Mouse (Mus musculus): Measurements from ENCODE around the gene Rassf1. TPM values are rescaled to one million over a fixed set of nuclear protein-coding genes. Genes with fewer than 3 reads are reported as not detected.
"Not testable (repeated sequence)": the region's sequence is repeated elsewhere in the genome, so short reads cannot be mapped to it uniquely, and the experiment has no call there.

Rassf1 gene
- polyA plus RNA-seq, 1 experiment from 2014 or later = 44.2 TPM

- Histone ChIP-seq H3K9ac (ENCODE audit: low read length) (peak overlapping the region; percentile 85), H3K36me3 (ENCODE audit: control insufficient read depth, insufficient read depth, low read length) (peaks cover 25% of the 10 kb centered on the region), H3K27me3 (ENCODE audit: control insufficient read depth, insufficient read depth, low read length) (no peaks in the 10 kb centered on the region), H3K4me3 (ENCODE audit: low read depth, low read length) (peak overlapping the region; percentile 69), H3K4me2 (replicated peaks; ENCODE audit: low read depth) (peak overlapping the region; percentile 83), H3K9me3 (ENCODE audit: control insufficient read depth, low read length) (no peaks in the 10 kb centered on the region), H3K27ac (replicated peaks) (peak overlapping the region; percentile 97), H3K4me1 (replicated peaks; ENCODE audit: control insufficient read depth, insufficient read depth) (peaks cover 22% of the 10 kb centered on the region)
- TF ChIP-seq CTCF (IDR thresholded peaks at IDR 0.05; ENCODE audit: low read depth) (no peak; the same call in 1 of the 2 replicates), EP300 (optimal IDR thresholded peaks at IDR 0.05) (no peak)
- ATAC-seq (ENCODE audit: low FRiP score, low TSS enrichment) (peak; percentile 9), DNase-seq (ENCODE audit: low spot score) (peak; percentile 72)
- WGBS = under 1% methylated on average over 23 of the region's 23 CpGs
These were observed 3.7 kb downstream of the Rassf1 start for GRCm38 (mm10) chr9:107555031-107555457.

GRCm38 (mm10) chr9:107555701-107556100 is 4.3 kb downstream of the Rassf1 start:
- Histone ChIP-seq H3K36me3 (ENCODE audit: control insufficient read depth, insufficient read depth, low read length) (peaks cover 25% of the 10 kb centered on the region), H3K4me2 (replicated peaks; ENCODE audit: low read depth) (peak overlapping the region; percentile 83), H3K27me3 (ENCODE audit: control insufficient read depth, insufficient read depth, low read length) (no peaks in the 10 kb centered on the region), H3K9ac (ENCODE audit: low read length) (peak overlapping the region; percentile 85), H3K27ac (replicated peaks) (peak overlapping the region; percentile 97), H3K9me3 (ENCODE audit: control insufficient read depth, low read length) (no peaks in the 10 kb centered on the region), H3K4me1 (replicated peaks; ENCODE audit: control insufficient read depth, insufficient read depth) (peaks cover 21% of the 10 kb centered on the region), H3K4me3 (ENCODE audit: low read depth, low read length) (peak overlapping the region; percentile 69)
- DNase-seq (ENCODE audit: low spot score) (no peak), ATAC-seq (ENCODE audit: low FRiP score, low TSS enrichment) (no peak)
- TF ChIP-seq CTCF (IDR thresholded peaks at IDR 0.05; ENCODE audit: low read depth) = no peak
- TF ChIP-seq EP300 (optimal IDR thresholded peaks at IDR 0.05) = no peak
- WGBS = 25% methylated on average over 2 of the region's 2 CpGs

GRCm38 (mm10) chr9:107556346-107556745 is 5.0 kb downstream of the Rassf1 start:
- Histone ChIP-seq H3K9me3 (ENCODE audit: control insufficient read depth, low read length) (no peaks in the 10 kb centered on the region), H3K4me3 (ENCODE audit: low read depth, low read length) (peak overlapping the region; percentile 69), H3K27ac (replicated peaks) (peak overlapping the region; percentile 97), H3K4me1 (replicated peaks; ENCODE audit: control insufficient read depth, insufficient read depth) (peaks cover 17% of the 10 kb centered on the region), H3K9ac (ENCODE audit: low read length) (peak overlapping the region; percentile 31; the same call in 1 of the 2 replicates), H3K27me3 (ENCODE audit: control insufficient read depth, insufficient read depth, low read length) (no peaks in the 10 kb centered on the region), H3K36me3 (ENCODE audit: control insufficient read depth, insufficient read depth, low read length) (peaks cover 28% of the 10 kb centered on the region), H3K4me2 (replicated peaks; ENCODE audit: low read depth) (peak overlapping the region; percentile 83)
- no peak for ATAC-seq (ENCODE audit: low FRiP score, low TSS enrichment)
- DNase-seq (ENCODE audit: low spot score) = no peak
- TF ChIP-seq CTCF (IDR thresholded peaks at IDR 0.05; ENCODE audit: low read depth) = no peak
- TF ChIP-seq EP300 (optimal IDR thresholded peaks at IDR 0.05) = no peak
- 56% methylated on average over 3 of the region's 3 CpGs for WGBS

GRCm38 (mm10) chr9:107563029-107563581 is 11.8 kb downstream of the Rassf1 start, which contains the start of gene Tusc2:
TSS of gene Tusc2 (plus strand) at chr9:107563255.
- Histone ChIP-seq H3K4me1 (replicated peaks; ENCODE audit: control insufficient read depth, insufficient read depth) (peaks cover 6% of the 10 kb centered on the region; the same call in 1 of the 2 replicates), H3K9ac (ENCODE audit: low read length) (peak within 1 kb of the TSS; percentile 82), H3K27me3 (ENCODE audit: control insufficient read depth, insufficient read depth, low read length) (no peaks in the 10 kb centered on the region), H3K4me2 (replicated peaks; ENCODE audit: low read depth) (peak within 1 kb of the TSS; percentile 86), H3K36me3 (ENCODE audit: control insufficient read depth, insufficient read depth, low read length) (peaks cover 26% of the 10 kb centered on the region), H3K27ac (replicated peaks) (peak within 1 kb of the TSS; percentile 84), H3K9me3 (ENCODE audit: control insufficient read depth, low read length) (no peaks in the 10 kb centered on the region), H3K4me3 (ENCODE audit: low read depth, low read length) (peak within 1 kb of the TSS; percentile 79)
- 1% methylated on average over 46 of the region's 46 CpGs for WGBS
- no peak for TF ChIP-seq EP300 (optimal IDR thresholded peaks at IDR 0.05)
- TF ChIP-seq CTCF (IDR thresholded peaks at IDR 0.05; ENCODE audit: low read depth) = no peak
- ATAC-seq (ENCODE audit: low FRiP score, low TSS enrichment) (peak; percentile 94), DNase-seq (ENCODE audit: low spot score) (peak; percentile 96)

- WGBS = 32% methylated on average over 5 of the region's 5 CpGs
- not testable (repeated sequence) for H3K9me3 ChIP-seq (ENCODE audit: control insufficient read depth, low read length); H3K4me3 ChIP-seq (ENCODE audit: low read depth, low read length); H3K9ac ChIP-seq (ENCODE audit: low read length); DNase-seq (ENCODE audit: low spot score); ATAC-seq (ENCODE audit: low FRiP score, low TSS enrichment); H3K27me3 ChIP-seq (ENCODE audit: control insufficient read depth, insufficient read depth, low read length); H3K4me2 ChIP-seq (replicated peaks; ENCODE audit: low read depth)
- Histone ChIP-seq H3K4me1 (replicated peaks; ENCODE audit: control insufficient read depth, insufficient read depth) (peaks cover 14% of the 10 kb centered on the region), H3K27ac (replicated peaks) (peak overlapping the region; percentile 71), H3K36me3 (ENCODE audit: control insufficient read depth, insufficient read depth, low read length) (peaks cover 10% of the 10 kb centered on the region)
- peak; percentile 60 for TF ChIP-seq CTCF (IDR thresholded peaks at IDR 0.05; ENCODE audit: low read depth)
These were observed 14.2 kb downstream of the Rassf1 start for GRCm38 (mm10) chr9:107565556-107565955.

- ATAC-seq (ENCODE audit: low FRiP score, low TSS enrichment) (no peak), DNase-seq (ENCODE audit: low spot score) (peak; percentile 90)
- H3K27me3 ChIP-seq (ENCODE audit: control insufficient read depth, insufficient read depth, low read length) = no peaks in the 10 kb centered on the region
- peaks cover 17% of the 10 kb centered on the region for H3K4me1 ChIP-seq (replicated peaks; ENCODE audit: control insufficient read depth, insufficient read depth)
- H3K9ac ChIP-seq (ENCODE audit: low read length) = no peak overlapping the region
- H3K4me2 ChIP-seq (replicated peaks; ENCODE audit: low read depth) = no peak overlapping the region
- WGBS = 42% methylated on average over 15 of the region's 15 CpGs
- peaks cover 10% of the 10 kb centered on the region for H3K36me3 ChIP-seq (ENCODE audit: control insufficient read depth, insufficient read depth, low read length)
- peak; percentile 88 for TF ChIP-seq CTCF (IDR thresholded peaks at IDR 0.05; ENCODE audit: low read depth)
- no peak for TF ChIP-seq EP300 (optimal IDR thresholded peaks at IDR 0.05)
- no peak overlapping the region for H3K4me3 ChIP-seq (ENCODE audit: low read depth, low read length)
- H3K9me3 ChIP-seq (ENCODE audit: control insufficient read depth, low read length) = no peaks in the 10 kb centered on the region
- H3K27ac ChIP-seq (replicated peaks) = peak overlapping the region; percentile 86
These were observed 14.8 kb downstream of the Rassf1 start for GRCm38 (mm10) chr9:107566041-107566709.
